Mouse (Mus musculus): ENCODE results near the gene Rere. TPM values are rescaled to one million over a fixed set of nuclear protein-coding genes. Genes with fewer than 3 reads are reported as not detected.
"Not testable (repeated sequence)": the region's sequence is repeated elsewhere in the genome, so short reads cannot be mapped to it uniquely, and the experiment has no call there.

The Rere gene
- polyA plus RNA-seq, 1 experiment from 2014 or later, result 29.5 TPM

DNA sequence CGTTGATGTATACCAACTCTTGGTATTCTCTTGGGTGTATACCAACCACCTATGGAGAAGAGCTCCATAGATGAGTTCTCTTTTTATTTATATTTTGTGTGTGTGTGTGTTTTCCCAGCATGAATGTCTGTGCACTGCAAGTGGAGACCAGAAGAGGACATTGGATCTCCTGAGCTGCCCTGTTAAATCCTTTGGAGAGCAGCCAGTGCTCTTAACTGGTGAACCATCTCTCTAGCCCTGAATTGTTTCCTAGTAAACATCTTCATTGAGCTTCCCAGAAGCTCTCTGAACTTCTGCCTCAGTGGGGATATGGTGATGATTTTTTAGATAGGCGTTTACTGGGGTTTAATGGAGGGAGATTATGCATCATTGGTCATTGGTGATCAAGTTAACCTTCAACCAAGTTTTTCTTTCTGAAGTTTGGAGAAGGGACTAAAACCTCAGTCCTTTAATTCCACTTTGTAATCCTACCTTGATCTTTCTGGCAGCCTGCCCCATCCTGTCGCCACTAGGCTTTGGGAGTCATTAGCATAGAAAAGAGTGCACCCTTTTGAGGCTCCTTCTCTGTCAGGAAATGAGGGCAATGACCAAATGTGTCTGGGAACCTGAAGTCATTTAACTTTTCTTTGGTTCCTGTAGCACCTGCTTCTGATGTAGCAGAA is 309.3 kb downstream of the Rere start:
- H3K4me1 ChIP-seq (replicated peaks), result peaks cover 67% of the 10 kb centered on the region
- WGBS, result 55% methylated on average over 3 of the region's 3 CpGs
- no peak overlapping the region for H3K4me3 ChIP-seq
- no peak for ATAC-seq (ENCODE audit: insufficient number of reproducible peaks, low FRiP score)
- no peaks in the 10 kb centered on the region for H3K9me3 ChIP-seq (replicated peaks)
- 0 out of 2 replicates have a peak overlapping the region, but pooled peaks have one; percentile 20 for H3K9ac ChIP-seq
- H3K27me3 ChIP-seq (replicated peaks), result no peaks in the 10 kb centered on the region
- no peaks in the 10 kb centered on the region for H3K36me3 ChIP-seq
- H3K27ac ChIP-seq (ENCODE audit: poor library complexity, severe bottlenecking), result peak overlapping the region; percentile 11; the same call in 1 of the 2 replicates
- no peak overlapping the region for H3K4me2 ChIP-seq

DNA sequence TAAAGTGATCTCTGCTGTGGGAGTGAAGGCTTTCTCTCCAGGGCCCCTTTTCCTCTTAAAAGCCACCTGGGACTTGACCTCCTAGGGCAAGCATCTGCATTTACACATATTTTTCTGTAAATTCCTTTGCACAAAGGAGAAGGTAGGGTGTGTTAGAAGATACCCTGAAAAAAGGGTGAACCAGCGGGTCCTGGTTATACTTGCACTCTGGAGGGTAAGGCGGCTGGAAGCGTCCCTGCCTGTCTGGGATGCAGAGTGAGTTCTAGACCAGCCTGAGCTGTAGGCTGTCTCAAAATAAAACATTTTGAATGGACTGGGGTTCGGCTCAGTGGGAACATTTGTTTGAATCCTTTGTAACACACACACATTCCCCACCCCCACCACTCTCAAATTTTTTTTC is 310.2 kb downstream of the Rere start:
- no peak overlapping the region for H3K4me3 ChIP-seq
- H3K9ac ChIP-seq, result 0 out of 2 replicates have a peak overlapping the region, but pooled peaks have one; percentile 20
- H3K4me1 ChIP-seq (replicated peaks), result peaks cover 74% of the 10 kb centered on the region
- WGBS, result 66% methylated on average over 4 of the region's 4 CpGs
- H3K4me2 ChIP-seq, result no peak overlapping the region
- H3K36me3 ChIP-seq, result no peaks in the 10 kb centered on the region
- 0 out of 2 replicates have a peak overlapping the region, but pooled peaks have one; percentile 18 for H3K27ac ChIP-seq (ENCODE audit: poor library complexity, severe bottlenecking)
- no peaks in the 10 kb centered on the region for H3K27me3 ChIP-seq (replicated peaks)
- no peaks in the 10 kb centered on the region for H3K9me3 ChIP-seq (replicated peaks)
- ATAC-seq (ENCODE audit: insufficient number of reproducible peaks, low FRiP score), result no peak

DNA sequence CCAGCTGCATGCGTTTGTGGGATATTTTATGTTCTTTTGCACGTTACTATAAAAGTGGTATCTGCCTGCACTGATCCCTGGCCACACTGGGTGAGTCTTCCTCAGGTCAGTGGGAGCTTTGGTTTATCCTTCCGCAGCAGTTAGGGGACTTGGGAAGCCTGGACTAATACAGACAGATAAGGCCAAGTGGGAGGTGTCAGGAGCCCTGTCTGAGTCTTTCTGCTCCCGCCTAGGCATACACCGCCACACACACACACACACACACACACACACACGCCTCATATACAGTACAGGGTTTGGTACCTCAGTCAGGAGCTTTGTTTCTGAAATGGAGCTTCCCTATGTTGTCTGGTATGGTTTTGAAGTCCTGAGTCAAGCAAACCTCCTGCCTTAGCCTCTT is 310.6 kb downstream of the Rere start:
- H3K27me3 ChIP-seq (replicated peaks), result no peaks in the 10 kb centered on the region
- H3K36me3 ChIP-seq, result no peaks in the 10 kb centered on the region
- 32% methylated on average over 6 of the region's 6 CpGs for WGBS
- no peak overlapping the region for H3K9ac ChIP-seq
- H3K4me3 ChIP-seq, result no peak overlapping the region
- peaks cover 75% of the 10 kb centered on the region for H3K4me1 ChIP-seq (replicated peaks)
- H3K4me2 ChIP-seq, result no peak overlapping the region
- no peak; the same call in 1 of the 2 replicates for ATAC-seq (ENCODE audit: insufficient number of reproducible peaks, low FRiP score)
- no peaks in the 10 kb centered on the region for H3K9me3 ChIP-seq (replicated peaks)
- peak overlapping the region; percentile 48; the same call in 1 of the 2 replicates for H3K27ac ChIP-seq (ENCODE audit: poor library complexity, severe bottlenecking)

DNA sequence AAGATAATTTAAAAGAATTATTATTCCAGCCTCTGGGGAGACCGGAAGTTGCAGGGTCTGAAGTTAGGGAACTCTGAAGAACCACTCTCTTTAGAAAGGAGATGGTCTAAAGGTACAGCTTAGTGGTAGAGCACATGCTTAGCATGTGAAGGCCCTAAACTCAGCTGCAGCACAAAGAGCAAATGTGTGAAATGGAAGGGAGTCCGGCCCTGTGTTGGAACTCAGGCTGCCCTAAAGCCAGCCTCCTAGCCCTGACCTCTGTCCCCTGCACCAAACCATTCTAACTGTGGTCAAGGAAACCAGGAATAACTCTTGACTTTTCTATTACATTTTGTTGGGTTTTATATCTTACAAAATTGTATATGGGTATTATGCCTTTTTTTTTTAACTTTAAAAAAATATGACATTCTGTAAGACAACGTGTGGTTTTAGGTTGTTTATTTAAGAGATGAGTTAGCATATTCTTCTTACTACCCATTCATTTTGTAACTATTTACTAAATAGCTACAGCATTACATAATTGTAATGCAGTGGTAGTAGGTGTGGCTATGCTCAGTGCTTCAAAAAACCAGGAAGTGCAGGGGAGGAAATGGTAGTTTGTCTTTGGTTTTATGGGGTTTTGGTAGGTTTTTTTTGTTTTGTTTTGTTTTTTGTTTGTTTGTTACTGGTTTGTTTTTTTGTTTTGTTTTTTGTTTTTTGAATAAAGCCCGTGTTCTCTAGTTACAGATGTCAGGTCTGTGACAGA is 312.2 kb downstream of the Rere start:
- H3K27ac ChIP-seq (ENCODE audit: poor library complexity, severe bottlenecking), result no peak overlapping the region

DNA sequence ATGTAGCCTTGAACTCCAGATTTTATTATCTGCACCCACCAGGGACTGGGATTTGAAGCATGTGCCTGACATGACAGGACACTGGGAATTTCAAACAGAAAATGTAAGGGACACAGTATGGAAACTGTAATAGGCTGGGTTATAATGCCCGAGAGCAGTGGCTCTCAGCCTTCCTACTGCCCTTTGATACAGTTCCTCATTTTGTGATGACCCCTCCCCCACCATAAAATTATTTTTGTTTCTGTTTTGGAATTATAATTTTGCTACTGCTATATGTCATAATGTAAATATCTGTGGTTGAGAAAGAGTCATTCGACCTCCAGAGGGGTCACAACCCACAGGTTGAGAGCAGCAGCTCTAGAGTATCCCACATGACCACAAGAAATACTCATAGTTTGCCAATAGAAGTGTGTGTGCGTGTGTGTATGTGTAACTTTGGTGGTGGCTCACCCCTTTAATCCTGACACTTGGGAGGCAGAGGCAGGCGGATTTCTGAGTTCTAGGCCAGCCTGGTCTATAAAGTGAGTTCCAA is 312.9 kb downstream of the Rere start:
- WGBS, result 90% methylated on average over 4 of the region's 4 CpGs
- Histone ChIP-seq H3K4me3 (no peak overlapping the region), H3K36me3 (no peaks in the 10 kb centered on the region), H3K9ac (no peak overlapping the region), H3K4me2 (no peak overlapping the region), H3K9me3 (replicated peaks) (no peaks in the 10 kb centered on the region), H3K4me1 (replicated peaks) (peaks cover 84% of the 10 kb centered on the region), H3K27ac (ENCODE audit: poor library complexity, severe bottlenecking) (no peak overlapping the region), H3K27me3 (replicated peaks) (no peaks in the 10 kb centered on the region)
- no peak for ATAC-seq (ENCODE audit: insufficient number of reproducible peaks, low FRiP score)

More for the DNA sequence above, 312.2 kb downstream of the Rere start:
- H3K9ac ChIP-seq, result no peak overlapping the region
- no peak overlapping the region for H3K4me3 ChIP-seq
- no peaks in the 10 kb centered on the region for H3K36me3 ChIP-seq
- 70% methylated on average over 4 of the region's 4 CpGs for WGBS
- no peaks in the 10 kb centered on the region for H3K9me3 ChIP-seq (replicated peaks)
- no peak for ATAC-seq (ENCODE audit: insufficient number of reproducible peaks, low FRiP score)
- H3K4me2 ChIP-seq, result no peak overlapping the region
- H3K27me3 ChIP-seq (replicated peaks), result no peaks in the 10 kb centered on the region
- peaks cover 78% of the 10 kb centered on the region for H3K4me1 ChIP-seq (replicated peaks)

DNA sequence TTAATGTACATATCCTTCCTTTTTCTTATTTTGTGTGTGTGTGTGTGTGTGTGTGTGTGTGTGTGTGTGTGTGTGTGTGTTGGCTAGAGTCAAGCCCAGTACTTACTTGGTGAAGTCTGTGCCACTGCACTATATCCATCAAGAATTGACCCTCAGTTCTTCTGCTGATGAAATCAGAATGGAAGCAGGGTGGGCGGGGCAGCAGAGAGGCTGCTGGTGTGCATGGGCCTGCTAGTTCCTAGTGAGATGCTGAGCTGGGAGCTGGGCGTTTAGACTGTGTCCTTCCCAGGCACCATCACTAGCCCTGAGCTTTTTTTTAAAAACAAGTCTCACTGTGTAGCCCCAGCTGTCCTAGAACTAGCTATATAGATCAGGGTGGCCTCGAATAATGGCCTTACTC is 313.6 kb downstream of the Rere start:
- Histone ChIP-seq H3K4me3 (no peak overlapping the region), H3K9me3 (replicated peaks) (no peaks in the 10 kb centered on the region), H3K9ac (no peak overlapping the region), H3K27me3 (replicated peaks) (no peaks in the 10 kb centered on the region), H3K4me1 (replicated peaks) (peaks cover 85% of the 10 kb centered on the region), H3K4me2 (no peak overlapping the region), H3K27ac (ENCODE audit: poor library complexity, severe bottlenecking) (no peak overlapping the region), H3K36me3 (no peaks in the 10 kb centered on the region)
- no peak for ATAC-seq (ENCODE audit: insufficient number of reproducible peaks, low FRiP score)
- WGBS, result 64% methylated on average over 3 of the region's 3 CpGs

DNA sequence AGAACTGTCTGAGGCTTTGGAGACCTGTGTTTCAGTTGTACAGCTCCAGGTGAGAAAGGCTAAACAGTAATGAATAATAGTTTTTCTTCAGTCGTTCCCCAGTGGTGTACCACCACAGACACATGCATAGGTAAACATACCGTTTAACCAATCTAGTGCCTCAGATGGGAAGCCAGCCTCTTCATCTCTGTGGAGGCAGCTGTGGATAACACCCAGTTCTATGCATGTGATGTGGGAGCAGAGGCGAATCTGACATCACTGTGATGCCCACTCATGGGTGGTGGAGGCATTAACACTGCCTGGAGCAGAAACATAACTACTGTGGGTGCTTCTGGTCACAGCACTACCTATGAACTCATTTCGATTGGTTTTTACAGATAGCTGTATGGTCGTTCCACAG is 314.5 kb downstream of the Rere start:
- H3K4me2 ChIP-seq, result no peak overlapping the region
- 81% methylated on average over 5 of the region's 5 CpGs for WGBS

DNA sequence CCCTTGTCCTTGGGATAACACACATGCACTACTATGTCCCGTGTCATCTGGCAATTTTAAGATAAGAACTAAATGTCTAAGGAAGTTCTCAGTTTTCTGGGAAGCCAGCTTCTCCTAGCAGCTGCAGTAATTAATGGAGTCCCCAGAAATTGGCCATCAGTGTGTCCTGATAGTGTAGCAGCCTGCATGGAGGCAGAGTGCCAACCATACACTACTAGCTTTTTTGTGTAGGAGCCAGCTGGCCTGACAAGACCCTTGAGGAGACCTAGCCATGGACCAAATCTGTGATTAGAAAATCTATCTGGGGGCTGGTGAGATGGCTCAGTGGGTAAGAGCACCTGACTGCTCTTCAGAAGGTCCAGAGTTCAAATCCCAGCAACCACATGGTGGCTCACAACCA is 317.2 kb downstream of the Rere start:
- Histone ChIP-seq H3K36me3 (peaks cover 3% of the 10 kb centered on the region; the same call in 1 of the 2 replicates), H3K9me3 (replicated peaks) (no peaks in the 10 kb centered on the region), H3K27ac (ENCODE audit: poor library complexity, severe bottlenecking) (peak overlapping the region; percentile 25; the same call in 1 of the 2 replicates), H3K9ac (no peak overlapping the region), H3K4me1 (replicated peaks) (peaks cover 57% of the 10 kb centered on the region), H3K4me2 (no peak overlapping the region), H3K27me3 (replicated peaks) (no peaks in the 10 kb centered on the region), H3K4me3 (no peak overlapping the region)
- WGBS, result 26% methylated on average over 1 of the region's 1 CpGs
- ATAC-seq (ENCODE audit: insufficient number of reproducible peaks, low FRiP score), result no peak

More for the DNA sequence above, 314.5 kb downstream of the Rere start:
- ATAC-seq (ENCODE audit: insufficient number of reproducible peaks, low FRiP score), result no peak
- Histone ChIP-seq H3K9ac (no peak overlapping the region), H3K9me3 (replicated peaks) (no peaks in the 10 kb centered on the region), H3K27ac (ENCODE audit: poor library complexity, severe bottlenecking) (no peak overlapping the region), H3K27me3 (replicated peaks) (no peaks in the 10 kb centered on the region), H3K4me1 (replicated peaks) (peaks cover 78% of the 10 kb centered on the region), H3K4me3 (no peak overlapping the region), H3K36me3 (no peaks in the 10 kb centered on the region)

DNA sequence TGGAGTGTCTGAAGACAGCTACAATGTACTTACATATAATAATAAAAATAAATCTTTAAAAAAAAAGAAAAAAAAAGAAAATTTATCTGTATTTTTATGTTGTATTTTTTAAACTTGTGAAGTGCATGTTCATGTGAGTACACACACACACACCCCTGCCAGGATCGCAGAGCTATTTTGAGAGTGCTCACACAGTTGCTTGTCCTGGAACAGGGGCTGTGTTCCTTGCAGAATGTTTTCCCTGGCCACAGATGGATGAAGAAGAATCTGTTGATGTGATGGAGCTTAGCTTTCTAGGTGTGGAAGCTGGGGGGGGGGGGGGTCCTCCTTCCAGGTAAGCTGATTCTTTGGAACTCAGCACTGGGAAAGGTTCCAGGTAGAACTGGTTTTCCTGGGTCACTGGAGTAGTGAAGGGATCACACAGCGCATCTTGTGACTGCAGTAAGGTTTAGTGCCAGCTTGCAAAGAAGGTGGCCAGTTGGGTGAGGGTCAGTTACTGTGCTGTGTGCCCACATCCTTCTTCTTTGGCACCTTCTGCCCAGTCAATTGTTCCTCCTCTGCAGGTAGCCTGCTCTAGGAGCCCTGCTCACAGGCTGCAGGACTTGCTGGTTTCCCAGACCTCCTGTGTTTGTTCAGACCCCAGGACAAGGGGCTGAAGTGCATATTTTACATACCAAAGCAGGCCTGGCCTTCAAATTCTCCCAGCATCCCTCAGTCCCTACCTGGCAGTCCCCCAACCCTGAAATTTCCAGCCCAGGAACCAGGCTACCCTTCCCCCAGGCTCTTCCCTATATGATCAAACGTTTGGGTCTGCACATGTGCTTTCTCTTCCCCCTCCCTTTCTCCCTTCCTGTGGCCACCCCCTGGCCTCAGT is 317.9 kb downstream of the Rere start:
- no peaks in the 10 kb centered on the region for H3K27me3 ChIP-seq (replicated peaks)
- WGBS, result 61% methylated on average over 3 of the region's 3 CpGs
- no peak overlapping the region for H3K4me2 ChIP-seq
- peaks cover 55% of the 10 kb centered on the region for H3K4me1 ChIP-seq (replicated peaks)
- 0 out of 2 replicates have a peak overlapping the region, but pooled peaks have one; percentile 2 for H3K9ac ChIP-seq
- no peak for ATAC-seq (ENCODE audit: insufficient number of reproducible peaks, low FRiP score)
- H3K27ac ChIP-seq (ENCODE audit: poor library complexity, severe bottlenecking), result peak overlapping the region; percentile 50
- no peaks in the 10 kb centered on the region for H3K9me3 ChIP-seq (replicated peaks)
- no peak overlapping the region for H3K4me3 ChIP-seq
- peaks cover 3% of the 10 kb centered on the region; the same call in 1 of the 2 replicates for H3K36me3 ChIP-seq

DNA sequence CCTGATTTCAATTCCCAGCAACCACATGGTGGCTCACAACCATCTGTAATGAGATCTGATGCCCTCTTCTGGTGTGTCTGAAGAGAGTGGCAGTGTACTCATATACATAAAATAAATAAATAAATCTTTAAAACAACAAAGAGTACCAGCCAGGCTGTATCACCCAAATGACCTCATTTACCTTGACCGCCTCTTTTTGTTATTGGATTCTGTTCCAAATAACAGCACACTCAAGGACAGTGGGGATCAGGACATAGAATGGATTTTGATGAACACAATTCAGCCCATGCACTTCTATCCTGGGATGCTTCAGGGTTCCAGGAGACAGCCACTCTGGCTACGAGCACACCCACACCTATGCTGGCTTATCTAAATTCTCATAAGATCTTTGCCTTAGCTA is 319.1 kb downstream of the Rere start:
- 86% methylated on average over 2 of the region's 2 CpGs for WGBS
- peaks cover 47% of the 10 kb centered on the region for H3K4me1 ChIP-seq (replicated peaks)
- not testable (repeated sequence) for H3K4me2 ChIP-seq; H3K4me3 ChIP-seq; H3K9ac ChIP-seq; H3K27me3 ChIP-seq (replicated peaks); H3K27ac ChIP-seq (ENCODE audit: poor library complexity, severe bottlenecking); H3K36me3 ChIP-seq; ATAC-seq (ENCODE audit: insufficient number of reproducible peaks, low FRiP score); H3K9me3 ChIP-seq (replicated peaks)
